Mouse (Mus musculus) spleen, adult 12 weeks (tissue): Measurements from ENCODE around the gene Olfr398.

Experiments
- DNase-seq: peaks from one replicate; pipeline ENCODE4 v3.0.0; 2022; ENCODE audit warnings: low spot score

The Olfr398 gene

GRCm38 (mm10) chr11:73990307-73990706 is at the start of gene Olfr398:
Gene Olfr398, minus strand, starts transcription at chr11:73990407.
- DNase-seq: no peak

DNA sequence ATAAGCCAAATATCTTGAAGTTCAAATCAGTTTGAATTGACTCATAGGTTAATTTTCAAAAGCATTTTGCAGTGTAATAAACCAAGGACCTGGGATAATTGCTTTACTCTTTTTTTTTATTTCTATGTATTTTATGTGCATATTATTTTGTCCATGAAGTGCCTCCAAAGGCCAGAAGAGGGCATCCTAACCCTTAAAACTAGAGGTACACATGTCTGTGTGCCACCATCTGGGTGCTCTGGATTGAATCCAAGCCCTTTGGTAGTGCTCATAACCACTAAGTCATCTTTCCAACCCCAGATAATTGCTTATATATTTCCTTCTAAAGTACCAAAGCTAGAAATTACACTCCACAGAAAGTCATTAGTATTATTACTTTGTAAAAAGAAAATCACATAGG is 2.9 kb upstream of the Olfr398 start:
- DNase-seq: no peak

- no peak for DNase-seq
Observed at GRCm38 (mm10) chr11:73960517-73960916, 29.7 kb downstream of the Olfr398 start, which contains the start of gene Olfr397. Gene Olfr397, plus strand, starts transcription at chr11:73960817.

DNA sequence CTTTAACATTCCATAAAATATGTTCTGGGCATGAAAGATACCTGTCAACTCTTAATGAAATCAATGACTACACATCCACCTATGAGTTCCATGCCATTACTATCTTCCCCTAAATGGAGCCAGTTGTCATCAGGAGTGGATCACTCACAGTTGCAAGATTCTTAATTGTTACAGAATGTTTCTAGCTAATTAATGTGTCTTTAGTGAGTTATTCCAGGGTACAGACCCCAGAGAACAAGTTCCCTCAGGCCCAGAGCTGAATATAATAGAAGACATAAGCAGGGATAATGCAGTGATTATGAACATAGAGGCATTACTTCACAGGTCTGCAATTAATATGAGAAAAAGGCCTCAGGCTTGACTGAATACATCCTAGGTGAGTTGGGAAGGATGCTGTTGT is 53.8 kb downstream of the Olfr398 start, which contains the start of gene Olfr23:
Gene Olfr23, plus strand, starts transcription at position 301 of the 400 bp plus-strand sequence.
- DNase-seq: no peak
